Mouse (Mus musculus) liver, embryonic 15.5 days (tissue): Measurements from ENCODE around the gene Adam34. TPM values are rescaled to one million over a fixed set of nuclear protein-coding genes. Genes with fewer than 3 reads are reported as not detected.
"Not testable (repeated sequence)": the region's sequence is repeated elsewhere in the genome, so short reads cannot be mapped to it uniquely, and the experiment has no call there.

ENCODE experiments used
- ATAC-seq: fragments of 200-750 bp; cut with Nextera tagmentation; 2 replicates; pipeline ENCODE4 v1.8.0; 2017; ENCODE audit warnings: moderate number of reproducible peaks, mild to moderate bottlenecking, moderate library complexity; ENCODE audit not compliant: insufficient read depth
- H3K27ac ChIP-seq: fragments of 300-500 bp; sonication (generic); replicated peaks from 2 replicates; pipeline ENCODE4 v1.5.1; 2015; ENCODE audit warnings: mild to moderate bottlenecking, inconsistent platforms
- H3K27me3 ChIP-seq: fragments of 300-500 bp; sonication (generic); 2 replicates; pipeline ENCODE4 v1.6.1; 2015; ENCODE audit warnings: mild to moderate bottlenecking, inconsistent platforms
- H3K36me3 ChIP-seq: fragments of 300-500 bp; sonication (generic); replicated peaks from 2 replicates; pipeline ENCODE4 v1.6.1; 2015; ENCODE audit warnings: moderate library complexity, mild to moderate bottlenecking, inconsistent platforms
- H3K4me1 ChIP-seq: fragments of 300-500 bp; sonication (generic); replicated peaks from 2 replicates; pipeline ENCODE4 v1.6.1; 2015; ENCODE audit warnings: inconsistent platforms
- H3K4me2 ChIP-seq: fragments of 300-500 bp; sonication (generic); 2 replicates; pipeline ENCODE4 v1.6.1; 2015; ENCODE audit warnings: moderate library complexity, mild to moderate bottlenecking, inconsistent platforms
- H3K4me3 ChIP-seq: fragments of 300-500 bp; sonication (generic); replicated peaks from 2 replicates; pipeline ENCODE4 v1.5.1; 2015; ENCODE audit warnings: mild to moderate bottlenecking, inconsistent platforms
- H3K9ac ChIP-seq: fragments of 300-500 bp; sonication (generic); 2 replicates; pipeline ENCODE4 v1.6.1; 2015; ENCODE audit warnings: moderate library complexity, mild to moderate bottlenecking, inconsistent platforms
- H3K9me3 ChIP-seq: fragments of 300-500 bp; sonication (generic); replicated peaks from 2 replicates; pipeline ENCODE4 v1.6.1; 2016; ENCODE audit warnings: inconsistent platforms
- WGBS: fragments of 180-500 bp; shearing (Covaris S2); methylation state at CpG from one replicate; pipeline ENCODE4 v1.1.7; 2015; ENCODE audit warnings: mixed read lengths; ENCODE audit not compliant: insufficient replicate concordance; 5-methylcytosine and 5-hydroxymethylcytosine counted together
- polyA plus RNA-seq: library from polyadenylated mRNA; unstranded; fragments of >200 nt; fragmentation: Nextera tagmentation; extraction: Ambion mirVana; gene quantifications from 2 replicates; pipeline ENCODE4 v1.2.1, GENCODE M21; 2015

Adam34 gene
- not detected in 2 replicates for polyA plus RNA-seq

- H3K4me1 ChIP-seq = no peaks in the 10 kb centered on the region
- no peak within 1 kb of the TSS for H3K4me3 ChIP-seq
- H3K27me3 ChIP-seq = no peaks in the 10 kb centered on the region
- no peaks in the 10 kb centered on the region for H3K36me3 ChIP-seq
- H3K9ac ChIP-seq = no peak within 1 kb of the TSS
- H3K4me2 ChIP-seq = no peak within 1 kb of the TSS
- no peaks in the 10 kb centered on the region for H3K9me3 ChIP-seq
- H3K27ac ChIP-seq = no peak within 1 kb of the TSS
- ATAC-seq = no peak
These were observed at the start of gene Adam34 for GRCm38 (mm10) chr8:43709949-43710348. TSS of gene Adam34 (minus strand) at chr8:43710049.

- H3K36me3 ChIP-seq = no peaks in the 10 kb centered on the region
- no peaks in the 10 kb centered on the region for H3K4me1 ChIP-seq
- no peak for ATAC-seq
- H3K27me3 ChIP-seq = no peaks in the 10 kb centered on the region
- H3K27ac ChIP-seq = no peak within 1 kb of the TSS
- H3K4me3 ChIP-seq = no peak within 1 kb of the TSS
- no peak within 1 kb of the TSS for H3K4me2 ChIP-seq
- no peak within 1 kb of the TSS for H3K9ac ChIP-seq
- no peaks in the 10 kb centered on the region for H3K9me3 ChIP-seq
- WGBS = 63% methylated on average over 3 of the region's 3 CpGs
These were observed 82.7 kb downstream of the Adam34 start, which contains the start of gene Gm5346 for GRCm38 (mm10) chr8:43627176-43627575. TSS of gene Gm5346 (minus strand) at chr8:43627276.

- Histone ChIP-seq H3K4me1 (no peaks in the 10 kb centered on the region), H3K27me3 (no peaks in the 10 kb centered on the region), H3K36me3 (no peaks in the 10 kb centered on the region), H3K27ac (no peak overlapping the region), H3K9ac (no peak overlapping the region), H3K9me3 (no peaks in the 10 kb centered on the region), H3K4me3 (no peak overlapping the region), H3K4me2 (no peak overlapping the region)
- 88% methylated on average over 1 of the region's 1 CpGs for WGBS
- no peak for ATAC-seq
These were observed 93.8 kb downstream of the Adam34 start for GRCm38 (mm10) chr8:43616046-43616445.

- H3K27me3 ChIP-seq, H3K27ac ChIP-seq, H3K9ac ChIP-seq, H3K4me3 ChIP-seq, H3K36me3 ChIP-seq, ATAC-seq, H3K4me2 ChIP-seq, H3K9me3 ChIP-seq, H3K4me1 ChIP-seq: not testable (repeated sequence)
- 65% methylated on average over 13 of the region's 13 CpGs for WGBS
These were observed 106.2 kb downstream of the Adam34 start for GRCm38 (mm10) chr8:43603657-43604056.

- H3K9ac ChIP-seq, H3K4me2 ChIP-seq, H3K4me1 ChIP-seq, H3K27ac ChIP-seq, H3K4me3 ChIP-seq, H3K9me3 ChIP-seq, ATAC-seq, H3K36me3 ChIP-seq, H3K27me3 ChIP-seq: not testable (repeated sequence)
- 77% methylated on average over 15 of the region's 15 CpGs for WGBS
These were observed 106.7 kb downstream of the Adam34 start for GRCm38 (mm10) chr8:43603166-43603565.

Other genes starting within 250 kb of the Adam34 start
- gene Adam26b, start 181.9 kb downstream of the Adam34 start, polyA plus RNA-seq = not detected in 2 replicates
- not detected in 2 replicates for gene Adam26a, start 133.3 kb downstream of the Adam34 start, polyA plus RNA-seq
- gene Gm5346, start 82.8 kb downstream of the Adam34 start, polyA plus RNA-seq = not detected in 2 replicates